Mouse (Mus musculus) embryo, embryonic 10 days (tissue): ENCODE results near the gene Macf1.
"Not testable (repeated sequence)": the region's sequence is repeated elsewhere in the genome, so short reads cannot be mapped to it uniquely, and the experiment has no call there.

Experiments used
- DNase-seq: peaks from one replicate; pipeline ENCODE4 v3.0.0-alpha.2; 2015; ENCODE audit warnings: low spot score

Gene Macf1

GRCm38 (mm10) chr4:123635428-123635827 is 48.7 kb downstream of the Macf1 start:
- DNase-seq, result no peak

GRCm38 (mm10) chr4:123634436-123634835 is 49.7 kb downstream of the Macf1 start:
- DNase-seq, result no peak

DNA sequence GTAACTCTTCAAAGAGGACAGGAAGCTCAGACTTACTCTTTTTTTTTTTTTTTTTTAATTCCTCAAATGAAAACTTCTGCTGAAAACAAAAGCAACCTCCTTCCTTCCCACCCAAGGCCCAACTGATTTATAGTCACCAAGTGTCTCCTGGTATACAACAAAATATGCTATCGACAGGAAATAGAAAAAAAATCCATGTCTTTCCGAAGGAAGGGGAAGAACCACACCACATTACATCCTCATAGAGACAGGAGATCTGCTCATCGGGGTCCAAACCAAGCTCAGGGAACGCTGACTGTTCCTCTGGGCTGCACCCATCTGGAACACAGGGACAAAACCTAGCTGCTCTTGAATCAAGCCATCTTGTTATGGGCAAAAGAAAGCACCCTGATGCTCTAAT is 50.3 kb downstream of the Macf1 start:
- no peak for DNase-seq

DNA sequence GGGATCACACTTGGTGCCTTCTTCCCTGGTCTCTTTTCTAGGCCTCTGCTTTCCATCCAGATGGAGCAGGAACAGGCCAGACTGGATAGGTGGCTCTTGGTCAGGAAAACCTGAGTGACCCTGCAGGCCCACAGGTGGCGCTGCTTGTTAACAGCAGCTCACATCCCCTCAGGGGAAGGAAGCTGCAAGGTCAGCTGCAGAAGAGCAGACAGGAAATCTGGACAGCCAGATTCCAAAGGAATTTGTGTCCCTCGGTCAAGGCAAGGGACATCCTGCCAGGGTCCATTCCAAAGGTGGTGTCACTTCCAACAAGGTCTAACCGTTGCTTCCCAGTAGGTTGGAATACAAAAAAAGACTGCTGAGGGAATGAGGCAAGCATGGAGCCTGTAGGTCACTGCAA is 50.8 kb downstream of the Macf1 start:
- DNase-seq, result peak; percentile 78

GRCm38 (mm10) chr4:123632116-123632515 is 52.0 kb downstream of the Macf1 start:
- not testable (repeated sequence) for DNase-seq

GRCm38 (mm10) chr4:123631654-123632053 is 52.5 kb downstream of the Macf1 start:
- no peak for DNase-seq

- DNase-seq, result no peak
These were observed 56.5 kb downstream of the Macf1 start for GRCm38 (mm10) chr4:123627683-123628082.

- DNase-seq, result no peak
These were observed 58.7 kb downstream of the Macf1 start for GRCm38 (mm10) chr4:123625332-123626072.

GRCm38 (mm10) chr4:123624438-123624837 is 59.7 kb downstream of the Macf1 start:
- peak; percentile 47 for DNase-seq

DNA sequence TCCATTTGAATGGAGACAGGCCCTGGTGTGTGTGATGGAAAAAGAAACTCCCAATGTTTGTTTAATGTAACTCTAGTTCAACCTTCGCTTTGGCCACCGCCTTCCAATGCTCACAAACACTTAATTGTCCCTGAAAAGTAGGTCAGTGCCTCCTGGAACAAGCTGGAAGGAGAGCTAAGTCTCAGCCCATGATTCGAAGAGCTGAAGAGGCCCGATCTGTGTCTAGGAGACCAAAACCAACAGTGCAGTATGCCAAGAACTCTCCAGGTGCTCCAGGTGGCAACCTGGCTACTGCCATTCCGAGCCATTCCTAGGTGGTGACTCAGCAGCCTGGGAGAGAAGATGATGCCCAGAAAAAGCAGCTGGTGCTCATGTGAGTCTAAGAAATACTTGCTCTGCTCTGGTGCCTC is 60.4 kb downstream of the Macf1 start:
- no peak for DNase-seq

- no peak for DNase-seq
These were observed 62.4 kb downstream of the Macf1 start for GRCm38 (mm10) chr4:123621732-123622131.

- DNase-seq, result no peak
These were observed 66.3 kb downstream of the Macf1 start for GRCm38 (mm10) chr4:123617727-123618389.

DNA sequence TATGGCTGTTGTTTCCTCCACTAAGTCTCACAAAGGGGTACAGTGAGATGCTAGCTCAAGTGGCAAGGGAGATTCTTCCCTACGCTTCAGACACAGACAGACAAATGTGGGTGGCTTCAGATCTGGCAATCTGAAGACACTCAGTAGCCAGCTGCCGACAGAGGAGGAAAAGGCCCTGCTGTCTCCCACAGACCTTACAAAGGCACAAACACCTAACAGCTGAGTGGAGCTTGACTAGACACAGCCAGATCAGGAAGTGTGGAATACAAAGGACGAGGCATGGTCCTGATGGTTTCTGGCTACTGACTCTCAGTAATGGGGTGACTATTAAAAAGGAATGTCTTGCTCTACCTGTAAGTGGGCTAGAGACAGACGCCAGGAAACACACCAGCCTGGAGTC is 67.2 kb downstream of the Macf1 start:
- DNase-seq, result no peak

- no peak for DNase-seq
These were observed 67.7 kb downstream of the Macf1 start for GRCm38 (mm10) chr4:123616501-123616900.

GRCm38 (mm10) chr4:123613309-123613947 is 70.7 kb downstream of the Macf1 start:
- no peak for DNase-seq

DNA sequence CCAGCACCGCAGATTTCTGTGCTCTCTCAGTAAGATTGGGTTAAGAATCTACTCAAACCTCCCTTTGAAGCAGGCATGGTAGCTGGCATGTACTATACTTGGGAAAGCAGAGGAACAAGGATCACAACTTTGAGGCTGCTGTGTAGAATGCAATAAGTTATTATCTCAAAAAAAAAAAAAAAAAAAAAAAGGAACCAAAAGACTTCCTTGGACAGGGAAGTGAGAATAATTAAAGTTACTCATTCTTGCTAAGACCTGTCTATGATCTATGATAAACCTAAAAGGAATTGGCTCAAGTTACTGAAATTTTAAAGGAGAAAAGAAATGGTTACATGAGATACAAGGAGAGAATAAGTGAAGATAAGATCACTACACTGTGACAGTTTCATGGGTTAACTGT is 72.2 kb downstream of the Macf1 start:
- no peak for DNase-seq

- no peak for DNase-seq
These were observed 72.9 kb downstream of the Macf1 start for GRCm38 (mm10) chr4:123611241-123611640.

GRCm38 (mm10) chr4:123607174-123607573 is 77.0 kb downstream of the Macf1 start:
- no peak for DNase-seq

GRCm38 (mm10) chr4:123605948-123606347 is 78.2 kb downstream of the Macf1 start:
- no peak for DNase-seq

DNA sequence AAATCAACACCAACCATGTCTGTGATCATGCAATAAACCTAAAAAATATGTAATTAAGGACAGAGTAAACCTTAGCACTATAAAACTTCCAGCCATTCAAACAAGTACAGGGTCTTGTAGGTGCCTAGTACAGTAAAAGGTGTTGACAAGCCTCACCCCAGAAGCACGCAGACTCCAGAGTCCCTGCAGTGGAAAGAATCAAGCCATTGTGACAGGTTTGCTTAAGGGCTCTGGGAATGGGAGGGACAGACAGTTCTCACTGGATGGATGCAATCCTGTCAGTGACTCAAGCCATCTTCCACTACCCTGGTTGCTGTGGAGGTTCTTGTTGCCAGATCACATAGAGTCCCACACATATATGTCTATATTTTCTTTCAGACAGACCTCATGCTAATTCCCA is 78.9 kb downstream of the Macf1 start:
- no peak for DNase-seq

GRCm38 (mm10) chr4:123602700-123603261 is 81.4 kb downstream of the Macf1 start:
- no peak for DNase-seq

DNA sequence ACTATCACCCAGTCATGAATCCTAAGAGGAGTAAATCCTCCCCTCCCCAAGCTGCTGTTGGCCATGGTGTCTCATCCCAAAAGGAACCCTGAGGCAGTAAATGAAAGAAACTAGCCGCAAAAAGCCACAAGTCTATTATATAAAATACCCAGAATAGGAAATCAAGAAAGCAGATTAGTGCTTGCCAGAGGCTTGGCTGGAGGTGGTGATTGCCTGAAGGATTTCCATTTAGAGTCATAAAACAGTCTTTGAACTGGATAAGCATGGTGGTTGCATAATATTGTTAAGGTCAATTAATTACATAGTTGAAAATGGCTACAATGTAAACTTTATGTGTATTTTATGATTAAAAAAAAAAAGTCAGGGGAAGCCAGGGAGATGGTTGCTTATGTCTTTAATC is 83.1 kb downstream of the Macf1 start:
- DNase-seq, result no peak
